Mouse (Mus musculus) ES-E14 (cell line): ENCODE measurements at regions not wholly inside any gene's neighbourhood (a gene's known extent, or its start where the extent isn't known, plus 50 kb on each side); places are given as distances from the start of the nearest gene placed in this dataset.

Experiments used
- DNase-seq: peaks from one replicate; pipeline ENCODE4 v3.0.0-alpha.2; 2013; ENCODE audit warnings: low read depth, low spot score
- H3K27ac ChIP-seq: 2 replicates; pipeline ENCODE4 v1.5.1; 2012; ENCODE audit warnings: low read depth, mild to moderate bottlenecking, low read length, moderate library complexity, mixed read lengths; ENCODE audit not compliant: poor library complexity, insufficient read depth, severe bottlenecking
- H3K36me3 ChIP-seq: 2 replicates; pipeline ENCODE4 v1.6.1; 2012; ENCODE audit warnings: mild to moderate bottlenecking, low read length, moderate library complexity, mixed read lengths; ENCODE audit not compliant: control insufficient read depth, poor library complexity, insufficient read depth, severe bottlenecking
- H3K4me1 ChIP-seq, 2 experiments: fragments of 150-350 bp in 1 of 2; sonication (generic) in 1 of 2; 2 replicates each; pipeline ENCODE4 v1.6.1; 2012; ENCODE audit warnings: low read length in 2 of 2, mild to moderate bottlenecking in 1 of 2, mixed read lengths in 1 of 2; ENCODE audit not compliant: control insufficient read depth in 2 of 2, insufficient read depth in 2 of 2, poor library complexity in 1 of 2
- H3K4me3 ChIP-seq, 2 experiments: fragments of 150-350 bp in 1 of 2; sonication (generic) in 1 of 2; 2 replicates each; pipeline ENCODE4 v1.5.1; 2012; ENCODE audit warnings: low read length in 2 of 2, low read depth in 1 of 2, mild to moderate bottlenecking in 1 of 2, mixed read lengths in 1 of 2; ENCODE audit not compliant: insufficient read depth in 1 of 2, poor library complexity in 1 of 2, severe bottlenecking in 1 of 2
- H3K9ac ChIP-seq: 2 replicates; pipeline ENCODE4 v1.6.1; 2012; ENCODE audit warnings: low read depth, mild to moderate bottlenecking, low read length, mixed read lengths; ENCODE audit not compliant: poor library complexity, insufficient read depth, severe bottlenecking
- H3K9me3 ChIP-seq: fragments of 150-350 bp; sonication (generic); 2 replicates; pipeline ENCODE4 v1.6.1; 2012; ENCODE audit warnings: low read depth, mild to moderate bottlenecking, low read length; ENCODE audit not compliant: control insufficient read depth, insufficient read depth
- CHD2 ChIP-seq: IDR thresholded peaks from 2 replicates; pipeline ENCODE4 v1.6.1; 2014; ENCODE audit warnings: mild to moderate bottlenecking, low read depth, low read length, inconsistent platforms
- HCFC1 ChIP-seq: IDR thresholded peaks from 2 replicates; pipeline ENCODE4 v1.6.1; 2012; ENCODE audit warnings: low read length, inconsistent platforms, borderline replicate concordance; ENCODE audit not compliant: insufficient read depth
- MAFK ChIP-seq: IDR thresholded peaks from 2 replicates; pipeline ENCODE4 v1.6.1; 2014; ENCODE audit warnings: mild to moderate bottlenecking, low read depth, low read length, inconsistent platforms; ENCODE audit not compliant: insufficient read depth
- ZC3H11A ChIP-seq: IDR thresholded peaks from 2 replicates; pipeline ENCODE4 v1.6.1; 2012; ENCODE audit warnings: low read depth, mild to moderate bottlenecking, inconsistent platforms, low read length, borderline replicate concordance
- ZNF384 ChIP-seq: IDR thresholded peaks from 2 replicates; pipeline ENCODE4 v1.6.1; 2012; ENCODE audit warnings: low read depth, low read length, inconsistent platforms
- in situ Hi-C, 2 experiments: fragments of 600-800 bp; cut with MboI; formaldehyde crosslinking; loops; one replicate each; pipeline ENCODE4 v1.15.1; 2025; ENCODE audit warnings: low sequenced_read_pairs in 2 of 2, inconsistent platforms in 1 of 2; ENCODE audit not compliant: unreplicated experiment in 2 of 2

DNA sequence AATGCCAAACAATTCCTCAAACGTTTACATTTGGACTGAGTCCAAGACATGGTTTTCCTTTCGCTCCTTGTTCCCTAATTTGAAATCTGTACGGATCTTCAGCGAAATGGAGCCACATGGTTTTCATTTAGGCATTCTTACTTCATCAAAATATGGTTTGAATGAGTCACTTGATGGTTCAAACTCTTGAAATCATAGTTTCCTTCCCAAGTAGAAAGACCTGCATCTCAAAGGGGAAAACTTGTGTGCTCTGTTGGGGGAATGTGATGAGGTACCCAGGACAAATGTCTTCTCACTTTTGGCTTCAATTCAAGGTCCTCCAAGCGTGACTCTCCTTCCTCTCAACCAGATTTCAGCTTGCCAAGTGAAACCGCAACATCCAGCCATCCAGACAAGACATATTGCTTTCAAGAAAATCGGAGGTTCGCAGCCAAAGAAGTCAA is 418.6 kb downstream of the Sorl1 start:
- no peak for DNase-seq
- Histone ChIP-seq H3K9ac (no peak overlapping the region), H3K27ac (no peak overlapping the region), H3K36me3 (no peaks in the 10 kb centered on the region), H3K4me3 (no peak overlapping the region), H3K4me1 (no peaks in the 10 kb centered on the region), H3K9me3 (no peaks in the 10 kb centered on the region)
- no peak for TF ChIP-seq MAFK
- no peak for TF ChIP-seq HCFC1
- no peak for TF ChIP-seq CHD2
- no peak for TF ChIP-seq ZNF384
- no peak for TF ChIP-seq ZC3H11A
- in situ Hi-C loops: no loop called here

DNA sequence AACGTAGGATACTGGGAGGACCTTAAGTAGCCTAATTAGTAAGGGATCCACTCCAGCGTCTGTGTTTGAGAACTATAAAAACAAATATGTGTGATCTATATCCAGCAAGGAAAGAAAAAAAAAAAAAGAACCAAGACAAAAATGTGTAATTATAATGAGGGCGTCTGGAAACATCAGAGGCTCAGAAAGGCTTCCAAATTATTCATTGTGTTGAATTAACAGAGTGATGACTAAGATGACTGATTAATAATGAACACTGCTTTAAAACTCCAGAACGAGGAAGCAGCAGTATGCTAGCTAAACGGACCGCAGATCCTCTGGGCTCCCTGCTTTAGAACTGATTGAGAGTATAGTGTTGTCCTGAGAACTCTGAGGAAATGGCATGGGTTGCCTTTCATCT is 421.0 kb downstream of the Sorl1 start:
- H3K9me3 ChIP-seq: no peaks in the 10 kb centered on the region
- no peak for TF ChIP-seq HCFC1
- TF ChIP-seq MAFK: no peak
- TF ChIP-seq ZNF384: no peak
- no peak for TF ChIP-seq CHD2
- TF ChIP-seq ZC3H11A: no peak
- H3K4me3 ChIP-seq: no peak overlapping the region
- DNase-seq: no peak
- H3K27ac ChIP-seq: no peak overlapping the region
- H3K4me1 ChIP-seq: no peaks in the 10 kb centered on the region
- in situ Hi-C loops: no loop called here
- H3K36me3 ChIP-seq: no peaks in the 10 kb centered on the region
- no peak overlapping the region for H3K9ac ChIP-seq

DNA sequence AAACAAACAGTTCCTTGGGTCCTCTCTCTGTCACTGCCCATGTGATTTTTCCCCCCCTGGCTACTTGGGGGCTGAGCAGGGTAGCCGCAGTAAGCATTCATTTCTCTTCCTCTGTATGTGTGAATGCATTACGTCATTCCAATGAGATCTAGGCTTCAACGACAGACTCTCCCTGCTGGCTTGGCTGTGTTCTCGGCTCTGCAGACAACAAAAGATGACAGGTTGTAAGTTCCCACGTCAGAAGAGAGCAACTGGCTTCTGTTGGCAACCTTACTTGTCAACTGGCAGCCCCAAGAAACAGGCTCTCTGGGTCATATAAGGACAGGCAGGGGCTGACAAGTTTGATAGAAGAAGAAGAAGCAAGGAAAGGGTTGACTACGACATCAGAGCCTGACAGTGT is 423.4 kb downstream of the Sorl1 start:
- TF ChIP-seq MAFK (no peak), ZNF384 (no peak), ZC3H11A (no peak), HCFC1 (no peak), CHD2 (no peak)
- H3K4me1 ChIP-seq: no peaks in the 10 kb centered on the region
- H3K36me3 ChIP-seq: no peaks in the 10 kb centered on the region
- in situ Hi-C loops: no loop called here
- no peak overlapping the region for H3K9ac ChIP-seq
- H3K4me3 ChIP-seq: no peak overlapping the region
- DNase-seq: no peak
- H3K27ac ChIP-seq: no peak overlapping the region
- H3K9me3 ChIP-seq: no peaks in the 10 kb centered on the region

DNA sequence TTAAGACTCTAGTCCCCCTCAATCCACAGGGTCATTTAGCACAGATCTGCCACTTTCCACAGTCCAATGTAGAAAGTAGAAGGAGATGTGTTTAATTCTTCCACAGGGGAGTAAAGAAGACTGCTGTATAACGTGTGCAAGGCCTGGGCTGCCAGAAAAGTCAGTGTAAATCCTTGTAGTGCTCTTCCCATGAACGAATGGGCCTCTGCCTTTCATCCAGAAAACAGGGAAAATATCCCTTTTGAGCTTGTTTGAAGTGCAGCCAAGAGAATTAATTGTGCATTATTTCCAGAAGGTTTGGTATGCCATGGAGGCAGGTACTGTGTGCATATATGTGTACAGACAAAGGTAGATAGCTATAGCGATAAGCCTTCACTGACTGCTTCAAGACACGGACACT is 425.1 kb downstream of the Sorl1 start:
- Histone ChIP-seq H3K4me1 (no peaks in the 10 kb centered on the region), H3K36me3 (no peaks in the 10 kb centered on the region), H3K4me3 (no peak overlapping the region), H3K27ac (no peak overlapping the region), H3K9ac (no peak overlapping the region), H3K9me3 (no peaks in the 10 kb centered on the region)
- no peak for TF ChIP-seq ZC3H11A
- TF ChIP-seq CHD2: no peak
- TF ChIP-seq ZNF384: no peak
- no peak for TF ChIP-seq HCFC1
- TF ChIP-seq MAFK: no peak
- in situ Hi-C loops: no loop called here
- no peak for DNase-seq
